Mouse (Mus musculus): Measurements from ENCODE around the gene Cfap299. TPM values are rescaled to one million over a fixed set of nuclear protein-coding genes. Genes with fewer than 3 reads are reported as not detected.

The Cfap299 gene
- polyA plus RNA-seq, 1 experiment from 2014 or later, result 0.46 TPM

- no peak overlapping the region for H3K4me2 ChIP-seq (replicated peaks)
- H3K27me3 ChIP-seq, result no peaks in the 10 kb centered on the region
- WGBS, result 86% methylated on average over 3 of the region's 3 CpGs
- no peak overlapping the region for H3K9ac ChIP-seq
- H3K36me3 ChIP-seq, result no peaks in the 10 kb centered on the region
- no peak overlapping the region for H3K27ac ChIP-seq
- 0 out of 2 replicates have a peak, but pooled peaks cover 3% of the 10 kb centered on the region for H3K4me1 ChIP-seq
- H3K4me3 ChIP-seq, result no peak overlapping the region
- ATAC-seq (ENCODE audit: low FRiP score, low read depth), result no peak
- no peaks in the 10 kb centered on the region for H3K9me3 ChIP-seq
These were observed 147.4 kb downstream of the Cfap299 start for GRCm38 (mm10) chr5:98476539-98476938.

- H3K27me3 ChIP-seq, result no peaks in the 10 kb centered on the region
- ATAC-seq (ENCODE audit: low FRiP score, low read depth), result no peak
- 0 out of 2 replicates have a peak, but pooled peaks cover 3% of the 10 kb centered on the region for H3K4me1 ChIP-seq
- no peak overlapping the region for H3K9ac ChIP-seq
- H3K36me3 ChIP-seq, result no peaks in the 10 kb centered on the region
- 38% methylated on average over 8 of the region's 8 CpGs for WGBS
- H3K27ac ChIP-seq, result no peak overlapping the region
- H3K9me3 ChIP-seq, result no peaks in the 10 kb centered on the region
- no peak overlapping the region for H3K4me3 ChIP-seq
- no peak overlapping the region for H3K4me2 ChIP-seq (replicated peaks)
These were observed 148.2 kb downstream of the Cfap299 start for GRCm38 (mm10) chr5:98477261-98477660.

GRCm38 (mm10) chr5:98483507-98483906, 154.4 kb downstream of the Cfap299 start:
- H3K9me3 ChIP-seq, result no peaks in the 10 kb centered on the region
- ATAC-seq (ENCODE audit: low FRiP score, low read depth), result no peak
- WGBS, result 69% methylated on average over 5 of the region's 5 CpGs
- H3K4me3 ChIP-seq, result no peak overlapping the region
- H3K27ac ChIP-seq, result no peak overlapping the region
- no peaks in the 10 kb centered on the region for H3K4me1 ChIP-seq
- H3K4me2 ChIP-seq (replicated peaks), result no peak overlapping the region
- no peak overlapping the region for H3K9ac ChIP-seq
- H3K27me3 ChIP-seq, result no peaks in the 10 kb centered on the region
- no peaks in the 10 kb centered on the region for H3K36me3 ChIP-seq

DNA sequence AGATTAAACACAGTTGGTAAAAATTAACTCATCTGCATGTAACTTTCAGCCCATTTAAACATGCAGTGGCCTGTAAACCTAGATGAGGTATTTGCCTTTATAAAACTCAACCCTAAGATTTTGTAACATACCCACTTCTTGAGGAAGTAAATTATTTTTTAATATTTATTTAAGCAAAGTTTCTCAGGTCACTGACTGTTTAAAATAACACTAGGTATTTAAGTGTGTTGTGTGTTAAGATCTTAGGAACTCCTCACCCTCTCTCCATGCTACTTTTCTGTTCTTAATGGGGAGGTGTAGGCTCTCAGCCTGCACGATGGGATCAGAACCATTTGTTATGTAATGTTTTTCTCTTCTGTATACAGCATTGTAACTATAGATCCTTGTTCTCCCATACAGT, 156.1 kb downstream of the Cfap299 start:
- Histone ChIP-seq H3K27ac (no peak overlapping the region), H3K4me1 (no peaks in the 10 kb centered on the region), H3K27me3 (no peaks in the 10 kb centered on the region), H3K36me3 (no peaks in the 10 kb centered on the region), H3K9ac (no peak overlapping the region), H3K4me2 (replicated peaks) (no peak overlapping the region), H3K4me3 (no peak overlapping the region), H3K9me3 (no peaks in the 10 kb centered on the region)
- 64% methylated on average over 1 of the region's 1 CpGs for WGBS
- no peak for ATAC-seq (ENCODE audit: low FRiP score, low read depth)

GRCm38 (mm10) chr5:98498317-98498716, 169.2 kb downstream of the Cfap299 start:
- Histone ChIP-seq H3K4me1 (no peaks in the 10 kb centered on the region), H3K9me3 (no peaks in the 10 kb centered on the region), H3K4me2 (replicated peaks) (no peak overlapping the region), H3K27ac (no peak overlapping the region), H3K36me3 (no peaks in the 10 kb centered on the region), H3K27me3 (no peaks in the 10 kb centered on the region), H3K4me3 (no peak overlapping the region), H3K9ac (no peak overlapping the region)
- 87% methylated on average over 4 of the region's 4 CpGs for WGBS
- ATAC-seq (ENCODE audit: low FRiP score, low read depth), result no peak

- no peaks in the 10 kb centered on the region for H3K9me3 ChIP-seq
- no peak for ATAC-seq (ENCODE audit: low FRiP score, low read depth)
These were observed 187.1 kb downstream of the Cfap299 start for GRCm38 (mm10) chr5:98516214-98516613.

DNA sequence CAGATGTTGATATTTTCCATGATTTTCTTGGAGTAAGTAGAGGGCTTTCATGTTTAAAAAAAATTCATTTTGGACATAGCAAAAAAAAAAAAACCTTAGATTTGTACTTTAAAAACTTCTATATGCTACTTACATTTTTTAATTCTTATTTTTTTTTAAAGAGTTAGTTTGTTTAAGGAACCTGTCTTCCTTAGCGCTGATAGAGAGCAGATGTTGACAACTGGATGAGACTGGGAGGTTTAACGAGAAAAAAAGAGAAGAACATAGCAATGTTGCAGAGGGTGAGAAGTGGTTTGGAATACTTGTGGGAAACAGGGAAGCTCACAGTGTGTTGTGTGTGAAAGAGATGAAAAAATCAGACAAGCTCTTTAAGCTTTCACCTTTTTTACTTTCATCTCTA, 191.0 kb downstream of the Cfap299 start:
- Histone ChIP-seq H3K27ac (no peak overlapping the region), H3K4me3 (no peak overlapping the region), H3K36me3 (no peaks in the 10 kb centered on the region), H3K9me3 (no peaks in the 10 kb centered on the region), H3K27me3 (no peaks in the 10 kb centered on the region), H3K9ac (no peak overlapping the region), H3K4me1 (no peaks in the 10 kb centered on the region), H3K4me2 (replicated peaks) (no peak overlapping the region)
- 49% methylated on average over 2 of the region's 2 CpGs for WGBS
- ATAC-seq (ENCODE audit: low FRiP score, low read depth), result no peak

More at GRCm38 (mm10) chr5:98516214-98516613, 187.1 kb downstream of the Cfap299 start:
- Histone ChIP-seq H3K27ac (no peak overlapping the region), H3K4me1 (no peaks in the 10 kb centered on the region), H3K4me2 (replicated peaks) (no peak overlapping the region), H3K27me3 (no peaks in the 10 kb centered on the region), H3K9ac (no peak overlapping the region), H3K4me3 (no peak overlapping the region), H3K36me3 (no peaks in the 10 kb centered on the region)
- 68% methylated on average over 7 of the region's 7 CpGs for WGBS

GRCm38 (mm10) chr5:98522270-98522977, 193.3 kb downstream of the Cfap299 start:
- H3K4me1 ChIP-seq, result no peaks in the 10 kb centered on the region
- WGBS, result 86% methylated on average over 7 of the region's 7 CpGs
- ATAC-seq (ENCODE audit: low FRiP score, low read depth), result no peak

GRCm38 (mm10) chr5:98523050-98523449, 193.9 kb downstream of the Cfap299 start:
- H3K9ac ChIP-seq, result no peak overlapping the region
- no peak for ATAC-seq (ENCODE audit: low FRiP score, low read depth)
- H3K4me1 ChIP-seq, result no peaks in the 10 kb centered on the region
- H3K9me3 ChIP-seq, result no peaks in the 10 kb centered on the region
- H3K36me3 ChIP-seq, result no peaks in the 10 kb centered on the region
- 83% methylated on average over 7 of the region's 7 CpGs for WGBS
- no peaks in the 10 kb centered on the region for H3K27me3 ChIP-seq
- H3K27ac ChIP-seq, result no peak overlapping the region
- H3K4me3 ChIP-seq, result no peak overlapping the region
- no peak overlapping the region for H3K4me2 ChIP-seq (replicated peaks)

More at GRCm38 (mm10) chr5:98522270-98522977, 193.3 kb downstream of the Cfap299 start:
- H3K36me3 ChIP-seq, result no peaks in the 10 kb centered on the region
- H3K4me2 ChIP-seq (replicated peaks), result no peak overlapping the region
- no peak overlapping the region for H3K9ac ChIP-seq
- H3K27me3 ChIP-seq, result no peaks in the 10 kb centered on the region
- H3K4me3 ChIP-seq, result no peak overlapping the region
- no peaks in the 10 kb centered on the region for H3K9me3 ChIP-seq
- H3K27ac ChIP-seq, result no peak overlapping the region

- Histone ChIP-seq H3K4me3 (no peak overlapping the region), H3K9me3 (no peaks in the 10 kb centered on the region), H3K4me2 (replicated peaks) (no peak overlapping the region), H3K27ac (no peak overlapping the region), H3K36me3 (no peaks in the 10 kb centered on the region), H3K27me3 (no peaks in the 10 kb centered on the region), H3K9ac (no peak overlapping the region), H3K4me1 (no peaks in the 10 kb centered on the region)
- 88% methylated on average over 1 of the region's 1 CpGs for WGBS
- ATAC-seq (ENCODE audit: low FRiP score, low read depth), result no peak
These were observed 194.7 kb downstream of the Cfap299 start for GRCm38 (mm10) chr5:98523783-98524182.

DNA sequence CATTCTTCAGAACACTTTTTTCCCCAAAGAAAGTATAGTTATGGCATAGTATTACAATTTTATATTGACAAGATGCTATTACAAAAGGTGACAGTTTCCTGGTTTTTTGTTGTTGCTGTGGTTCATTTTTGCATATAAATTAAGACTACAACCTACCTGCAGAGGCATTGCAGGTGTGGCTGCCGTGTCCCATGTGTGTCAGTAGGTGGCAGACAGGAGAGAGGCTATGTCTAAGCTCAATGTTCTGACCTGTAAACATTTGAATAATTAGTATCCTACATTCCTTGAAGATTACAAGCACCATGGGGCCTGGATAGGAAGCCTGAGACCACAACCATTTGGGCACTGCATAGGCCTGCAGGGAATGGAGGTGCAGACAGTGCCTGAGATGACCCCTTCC, 212.2 kb downstream of the Cfap299 start:
- WGBS, result 79% methylated on average over 1 of the region's 1 CpGs
- Histone ChIP-seq H3K9ac (no peak overlapping the region), H3K4me1 (no peaks in the 10 kb centered on the region), H3K4me3 (no peak overlapping the region), H3K36me3 (no peaks in the 10 kb centered on the region), H3K27ac (no peak overlapping the region), H3K4me2 (replicated peaks) (no peak overlapping the region), H3K9me3 (no peaks in the 10 kb centered on the region), H3K27me3 (no peaks in the 10 kb centered on the region)
- no peak for ATAC-seq (ENCODE audit: low FRiP score, low read depth)

GRCm38 (mm10) chr5:98550285-98550684, 221.2 kb downstream of the Cfap299 start:
- Histone ChIP-seq H3K36me3 (no peaks in the 10 kb centered on the region), H3K9ac (no peak overlapping the region), H3K27me3 (no peaks in the 10 kb centered on the region), H3K4me1 (peaks cover 3% of the 10 kb centered on the region; the same call in 1 of the 2 replicates), H3K4me3 (no peak overlapping the region), H3K9me3 (no peaks in the 10 kb centered on the region), H3K27ac (no peak overlapping the region), H3K4me2 (replicated peaks) (no peak overlapping the region)
- 0 out of 2 replicates have a peak, but pooled peaks have one; percentile 59 for ATAC-seq (ENCODE audit: low FRiP score, low read depth)
- WGBS, result 31% methylated on average over 5 of the region's 5 CpGs

DNA sequence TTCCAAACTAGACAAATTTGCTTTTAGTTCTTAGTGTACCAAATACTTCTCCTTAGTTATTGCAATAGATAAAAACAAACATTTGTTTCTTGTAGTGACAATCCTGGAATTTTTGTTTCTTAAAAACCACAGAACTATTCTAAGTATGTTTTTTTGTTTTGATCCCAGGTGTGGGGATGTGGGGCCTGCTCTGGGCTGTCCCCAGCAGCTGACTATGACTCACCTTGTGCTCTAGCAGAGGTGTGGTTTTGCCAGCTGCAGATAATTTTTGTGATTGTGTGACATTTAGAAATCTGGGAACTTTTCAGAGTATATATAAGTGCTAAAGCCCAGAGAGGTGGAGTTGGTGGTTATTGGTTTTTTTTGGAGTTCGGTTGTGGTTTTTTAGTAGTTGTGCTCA, 221.8 kb downstream of the Cfap299 start:
- Histone ChIP-seq H3K9ac (no peak overlapping the region), H3K9me3 (no peaks in the 10 kb centered on the region), H3K4me3 (no peak overlapping the region), H3K4me2 (replicated peaks) (no peak overlapping the region), H3K27me3 (no peaks in the 10 kb centered on the region), H3K27ac (no peak overlapping the region), H3K4me1 (peaks cover 3% of the 10 kb centered on the region; the same call in 1 of the 2 replicates), H3K36me3 (no peaks in the 10 kb centered on the region)
- 84% methylated on average over 1 of the region's 1 CpGs for WGBS
- ATAC-seq (ENCODE audit: low FRiP score, low read depth), result no peak

Measured in limb, embryonic 13.5 days (tissue).